Comparison of ENCODE assay signal across 7 mouse cellular contexts in the genomic region with DNA sequence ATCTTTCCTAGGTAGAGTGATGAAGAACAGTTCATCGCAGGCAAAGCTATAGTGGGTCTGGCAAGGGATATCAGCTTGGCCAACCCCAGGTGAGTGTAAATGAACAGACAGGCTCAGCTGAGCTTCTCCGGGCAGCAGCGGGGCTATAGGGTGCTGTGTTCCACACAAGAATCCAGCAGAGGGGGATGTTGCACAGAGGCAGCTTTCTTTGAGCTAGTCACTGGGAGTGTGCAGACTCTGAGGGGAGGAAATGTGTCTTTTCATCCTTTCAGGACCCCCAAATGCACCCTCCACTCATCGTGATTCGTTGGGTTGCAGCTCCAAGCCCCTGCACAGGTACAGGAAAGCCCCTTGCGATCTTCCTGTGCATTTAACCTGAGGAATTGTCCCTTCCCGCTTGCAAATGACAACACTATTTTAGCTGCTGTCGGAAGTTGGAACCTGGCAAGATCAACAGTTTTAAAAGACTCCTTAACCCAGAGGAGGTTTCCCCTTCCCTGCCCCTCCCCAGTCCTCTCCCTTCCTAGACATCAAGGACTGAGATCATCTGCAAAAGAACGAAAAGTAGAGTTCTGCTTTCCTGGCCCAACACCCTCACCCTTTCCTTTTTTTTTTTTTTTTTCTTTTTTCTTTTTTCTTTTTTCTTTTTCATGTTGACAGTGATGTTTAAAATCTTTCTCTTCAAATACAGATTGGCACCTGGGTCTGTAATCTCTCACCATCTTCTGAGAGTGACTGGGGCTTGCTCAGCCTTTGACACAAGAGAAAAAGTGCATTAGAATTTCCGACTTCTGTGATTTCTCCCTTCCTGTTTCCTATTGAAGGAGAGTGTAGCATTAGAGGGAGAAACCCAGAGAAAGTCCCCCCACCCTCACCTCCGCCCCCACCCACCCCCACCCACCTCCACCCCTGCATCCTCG.
DNase-seq lines count a peak whose midpoint lies in the region; ATAC-seq and TF ChIP-seq lines count a peak whose summit lies in the region.

No protein-coding gene starts in this region.

- no peaks in the 10 kb centered on the region for H3K4me1 ChIP-seq in intestine, postnatal 0 days (replicated peaks; ENCODE audit: control insufficient read depth, insufficient read depth, low read length)
- no peaks in the 10 kb centered on the region for H3K4me1 ChIP-seq in midbrain, embryonic 12.5 days

- no peaks in the 10 kb centered on the region for H3K36me3 ChIP-seq in intestine, postnatal 0 days (ENCODE audit: control insufficient read depth, insufficient read depth)
- no peaks in the 10 kb centered on the region for H3K36me3 ChIP-seq in midbrain, embryonic 12.5 days

- H3K27ac ChIP-seq in intestine, postnatal 0 days (ENCODE audit: low read depth, low read length) = no peak overlapping the region
- H3K27ac ChIP-seq in midbrain, embryonic 12.5 days (replicated peaks) = no peak overlapping the region

- H3K9me3 ChIP-seq in intestine, postnatal 0 days (ENCODE audit: control insufficient read depth) = no peaks in the 10 kb centered on the region
- no peaks in the 10 kb centered on the region for H3K9me3 ChIP-seq in midbrain, embryonic 12.5 days

- intact Hi-C loops in left cerebral cortex, postnatal 14 days (cut with DNase I) = loop anchor here (5.0 kb wide), 3 partner anchors 281 to 916 kb away; no protein-coding TSS in a partner anchor

- H3K27me3 ChIP-seq in intestine, postnatal 0 days (replicated peaks; ENCODE audit: control insufficient read depth, insufficient read depth, low read length) = no peaks in the 10 kb centered on the region
- H3K27me3 ChIP-seq in midbrain, embryonic 12.5 days = peaks cover 7% of the 10 kb centered on the region

- 39% methylated on average over 12 of the region's 12 CpGs for WGBS in intestine, postnatal 0 days
- WGBS in midbrain, embryonic 12.5 days = 35% methylated on average over 12 of the region's 12 CpGs

- TF ChIP-seq CTCF in intestine, postnatal 0 days (IDR thresholded peaks at IDR 0.05; ENCODE audit: low read depth) = peak; percentile 89

- no peak overlapping the region for H3K9ac ChIP-seq in intestine, postnatal 0 days (ENCODE audit: low read depth, low read length)
- no peak overlapping the region for H3K9ac ChIP-seq in midbrain, embryonic 12.5 days (replicated peaks)

- no peak for ATAC-seq in intestine, postnatal 0 days
- ATAC-seq in midbrain, embryonic 12.5 days (ENCODE audit: low FRiP score, low read depth) = 0 out of 2 replicates have a peak, but pooled peaks have one; percentile 68

- no peak overlapping the region for H3K4me2 ChIP-seq in intestine, postnatal 0 days (replicated peaks; ENCODE audit: low read depth)
- no peak overlapping the region for H3K4me2 ChIP-seq in midbrain, embryonic 12.5 days (replicated peaks)

- H3K4me3 ChIP-seq in intestine, postnatal 0 days (ENCODE audit: low read depth, low read length) = no peak overlapping the region
- no peak overlapping the region for H3K4me3 ChIP-seq in midbrain, embryonic 12.5 days

- DNase-seq in adipocyte (ENCODE audit: low spot score) = peak; percentile 84
- DNase-seq in cerebellum, postnatal 4 days (ENCODE audit: low spot score in 2 of 2) = peak; percentile 59 to 71
- DNase-seq in gastrocnemius, adult 8-10 months (ENCODE audit: low spot score in 2 of 2) = peak; percentile 8 to 12
- DNase-seq in left cerebral cortex, postnatal 14 days (ENCODE audit: low spot score in 2 of 2) = peak; percentile 63 to 78
- DNase-seq in spleen, adult 12 weeks (ENCODE audit: low spot score) = peak; percentile 5

Comparison
In these comparisons a context has a peak if more than half of its experiments do, and no peak if none do; other contexts are left out.
1. DNase-seq: peak in every context shown above with its lines; median percentile 84 in adipocyte; 70 in left cerebral cortex, postnatal 14 days; 65 in cerebellum, postnatal 4 days; 10 in gastrocnemius, adult 8-10 months; 5 in spleen, adult 12 weeks.